Mouse (Mus musculus) liver, embryonic 14.5 days (tissue): ENCODE results near the gene Ntrk3.

Source experiments
- CTCF ChIP-seq: IDR thresholded peaks from 2 replicates; pipeline ENCODE4 v1.5.1; 2016; ENCODE audit warnings: antibody characterized with exemption, low read depth, control low read depth
- EP300 ChIP-seq: IDR thresholded peaks from 2 replicates; pipeline ENCODE4 v1.6.1; 2016; ENCODE audit warnings: antibody characterized with exemption, low read depth

DNA sequence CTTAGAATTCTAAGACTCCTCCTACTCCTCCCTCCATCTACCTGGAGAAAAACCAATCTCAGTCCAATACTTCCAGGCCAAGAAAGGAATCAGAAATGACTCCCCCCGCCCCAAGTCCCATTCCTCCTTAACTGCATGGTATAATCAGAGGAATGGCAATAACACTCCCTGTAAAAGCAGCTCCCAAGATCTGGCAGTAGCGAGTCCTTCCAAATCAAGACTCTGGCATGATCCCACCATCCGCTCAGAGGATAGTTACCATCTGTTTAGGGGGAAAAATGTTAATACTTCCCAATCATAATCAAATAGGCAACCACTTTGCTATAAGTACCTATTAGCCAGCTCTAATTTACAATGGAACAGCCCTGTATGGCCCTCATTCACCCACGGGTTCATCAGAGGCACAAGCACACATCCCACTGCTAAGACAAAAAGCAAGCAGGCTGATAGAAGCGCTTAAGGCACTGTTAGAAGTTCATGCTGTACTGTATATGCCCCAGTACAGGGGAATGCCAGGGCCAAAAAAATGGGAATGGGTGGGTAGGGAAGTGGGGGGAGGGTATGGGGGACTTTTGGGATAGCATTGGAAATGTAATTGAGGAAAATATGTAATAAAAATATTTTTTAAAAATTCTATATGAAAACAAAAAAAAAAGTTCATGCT, 294.3 kb downstream of the Ntrk3 start:
- TF ChIP-seq CTCF (no peak), EP300 (no peak)
